Mouse (Mus musculus): ENCODE data around the gene Ubtd1. TPM values are rescaled to one million over a fixed set of nuclear protein-coding genes. Genes with fewer than 3 reads are reported as not detected.

The Ubtd1 gene
- polyA plus RNA-seq, 1 experiment from 2014 or later = 4.9 TPM

- H3K27me3 ChIP-seq (ENCODE audit: control insufficient read depth, insufficient read depth, low read depth, low read length) = no peaks in the 10 kb centered on the region
- no peak overlapping the region for H3K4me3 ChIP-seq (ENCODE audit: low read depth, low read length)
- H3K9me3 ChIP-seq (replicated peaks; ENCODE audit: control insufficient read depth, low read length) = no peaks in the 10 kb centered on the region
- peaks cover 2% of the 10 kb centered on the region; the same call in 1 of the 2 replicates for H3K4me1 ChIP-seq (ENCODE audit: control insufficient read depth, low read depth, low read length)
- no peak for ATAC-seq (ENCODE audit: low read depth)
- no peak overlapping the region for H3K4me2 ChIP-seq (ENCODE audit: low read depth, low read length)
- no peak overlapping the region for H3K27ac ChIP-seq (ENCODE audit: low read length)
- no peak overlapping the region for H3K9ac ChIP-seq (ENCODE audit: low read depth, low read length)
- 49% methylated on average over 7 of the region's 7 CpGs for WGBS (ENCODE audit: insufficient replicate concordance)
- H3K36me3 ChIP-seq (ENCODE audit: control insufficient read depth, insufficient read depth) = no peaks in the 10 kb centered on the region
These were observed 76.9 kb downstream of the Ubtd1 start for GRCm38 (mm10) chr19:42058426-42058825.

DNA sequence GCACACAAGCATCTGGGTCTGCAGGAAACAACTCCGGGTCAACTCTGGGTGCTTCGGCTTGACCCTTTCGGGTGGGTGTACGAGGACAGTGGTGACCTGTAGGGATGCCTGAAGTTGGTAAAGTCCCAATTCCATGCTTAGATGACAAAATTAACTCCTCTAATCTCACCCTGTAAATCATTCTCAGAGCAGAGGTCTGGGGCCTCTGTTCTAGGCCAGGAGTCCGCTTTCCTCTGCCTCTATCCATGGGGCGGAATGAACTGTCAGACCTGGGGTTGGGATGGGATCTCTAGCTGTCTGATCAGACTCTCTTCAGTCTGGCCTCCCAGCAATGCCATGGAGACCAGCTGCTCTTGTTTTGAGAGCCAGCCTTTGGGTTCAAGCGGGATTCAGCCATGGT is 79.9 kb downstream of the Ubtd1 start:
- Histone ChIP-seq H3K9me3 (replicated peaks; ENCODE audit: control insufficient read depth, low read length) (no peaks in the 10 kb centered on the region), H3K27me3 (ENCODE audit: control insufficient read depth, insufficient read depth, low read depth, low read length) (no peaks in the 10 kb centered on the region), H3K27ac (ENCODE audit: low read length) (peak overlapping the region; percentile 59), H3K4me2 (ENCODE audit: low read depth, low read length) (no peak overlapping the region), H3K9ac (ENCODE audit: low read depth, low read length) (no peak overlapping the region), H3K4me3 (ENCODE audit: low read depth, low read length) (no peak overlapping the region), H3K4me1 (ENCODE audit: control insufficient read depth, low read depth, low read length) (peaks cover 2% of the 10 kb centered on the region; the same call in 1 of the 2 replicates), H3K36me3 (ENCODE audit: control insufficient read depth, insufficient read depth) (no peaks in the 10 kb centered on the region)
- ATAC-seq (ENCODE audit: low read depth) = peak; percentile 86
- 64% methylated on average over 7 of the region's 7 CpGs for WGBS (ENCODE audit: insufficient replicate concordance)

DNA sequence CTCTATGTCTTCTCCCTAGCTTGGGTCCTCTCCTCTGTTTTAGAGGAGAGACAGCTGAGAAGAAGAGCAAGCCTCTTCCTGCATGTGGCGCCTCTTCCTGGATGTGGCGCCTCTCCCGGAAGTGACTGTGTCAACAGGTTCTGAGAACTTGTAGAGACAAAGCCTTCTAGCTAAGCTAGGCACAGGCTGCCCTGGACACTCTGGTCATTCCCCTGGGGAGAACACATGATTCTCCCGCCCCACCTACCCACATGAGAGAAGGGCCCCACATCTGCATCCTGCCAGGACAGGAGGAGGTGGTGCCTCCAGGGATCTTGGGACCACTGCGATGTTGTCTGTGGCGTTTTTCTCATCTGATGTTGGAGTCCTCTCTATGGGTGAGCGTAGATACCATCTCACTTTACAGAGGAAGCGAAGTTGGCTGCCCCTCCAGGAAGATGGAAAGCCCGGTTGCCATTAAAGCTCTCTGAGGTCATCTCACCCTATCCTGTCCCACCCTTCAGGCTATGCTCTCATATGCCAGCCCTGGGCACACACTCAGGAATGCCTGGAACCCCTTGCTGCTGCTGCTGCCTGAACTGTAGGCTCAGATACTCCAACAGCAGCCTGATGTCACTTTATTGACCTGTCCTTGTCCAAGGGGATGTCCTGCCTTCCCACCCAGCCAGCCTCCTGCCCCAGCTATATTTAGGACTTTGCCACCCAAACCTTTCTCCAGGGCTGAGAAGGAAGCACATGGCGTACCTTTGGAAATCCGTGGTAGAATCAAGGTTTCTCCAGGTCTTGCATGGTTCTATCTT is 87.1 kb downstream of the Ubtd1 start:
- Histone ChIP-seq H3K4me2 (ENCODE audit: low read depth, low read length) (no peak overlapping the region), H3K9me3 (replicated peaks; ENCODE audit: control insufficient read depth, low read length) (no peaks in the 10 kb centered on the region), H3K4me1 (ENCODE audit: control insufficient read depth, low read depth, low read length) (no peaks in the 10 kb centered on the region), H3K9ac (ENCODE audit: low read depth, low read length) (no peak overlapping the region), H3K36me3 (ENCODE audit: control insufficient read depth, insufficient read depth) (no peaks in the 10 kb centered on the region), H3K27me3 (ENCODE audit: control insufficient read depth, insufficient read depth, low read depth, low read length) (no peaks in the 10 kb centered on the region), H3K27ac (ENCODE audit: low read length) (no peak overlapping the region), H3K4me3 (ENCODE audit: low read depth, low read length) (no peak overlapping the region)
- ATAC-seq (ENCODE audit: low read depth) = no peak
- WGBS (ENCODE audit: insufficient replicate concordance) = 56% methylated on average over 11 of the region's 11 CpGs

DNA sequence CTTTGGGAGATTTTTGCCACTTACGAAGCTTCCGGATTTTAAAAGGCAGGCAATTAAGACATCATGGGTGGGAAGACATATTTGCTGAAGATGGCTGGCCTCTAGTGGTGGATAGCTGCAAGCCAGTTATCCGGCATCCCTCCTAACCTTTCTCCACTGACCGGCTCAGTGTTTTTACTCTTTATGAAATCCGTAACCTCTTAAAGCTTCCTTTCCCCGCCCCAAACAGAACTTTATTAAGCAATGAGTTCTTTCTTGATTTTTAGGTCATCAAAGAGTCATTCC is 87.6 kb downstream of the Ubtd1 start:
- Histone ChIP-seq H3K4me2 (ENCODE audit: low read depth, low read length) (no peak overlapping the region), H3K27me3 (ENCODE audit: control insufficient read depth, insufficient read depth, low read depth, low read length) (no peaks in the 10 kb centered on the region), H3K4me1 (ENCODE audit: control insufficient read depth, low read depth, low read length) (no peaks in the 10 kb centered on the region), H3K9ac (ENCODE audit: low read depth, low read length) (no peak overlapping the region), H3K27ac (ENCODE audit: low read length) (no peak overlapping the region), H3K9me3 (replicated peaks; ENCODE audit: control insufficient read depth, low read length) (no peaks in the 10 kb centered on the region), H3K36me3 (ENCODE audit: control insufficient read depth, insufficient read depth) (no peaks in the 10 kb centered on the region), H3K4me3 (ENCODE audit: low read depth, low read length) (no peak overlapping the region)
- ATAC-seq (ENCODE audit: low read depth) = no peak
- WGBS (ENCODE audit: insufficient replicate concordance) = 69% methylated on average over 6 of the region's 6 CpGs

GRCm38 (mm10) chr19:42071221-42071620 is 89.7 kb downstream of the Ubtd1 start:
- Histone ChIP-seq H3K27ac (ENCODE audit: low read length) (peak overlapping the region; percentile 8), H3K4me2 (ENCODE audit: low read depth, low read length) (no peak overlapping the region), H3K9me3 (replicated peaks; ENCODE audit: control insufficient read depth, low read length) (no peaks in the 10 kb centered on the region), H3K36me3 (ENCODE audit: control insufficient read depth, insufficient read depth) (no peaks in the 10 kb centered on the region), H3K9ac (ENCODE audit: low read depth, low read length) (no peak overlapping the region), H3K4me1 (ENCODE audit: control insufficient read depth, low read depth, low read length) (no peaks in the 10 kb centered on the region), H3K4me3 (ENCODE audit: low read depth, low read length) (no peak overlapping the region), H3K27me3 (ENCODE audit: control insufficient read depth, insufficient read depth, low read depth, low read length) (no peaks in the 10 kb centered on the region)
- no peak for ATAC-seq (ENCODE audit: low read depth)
- 64% methylated on average over 7 of the region's 7 CpGs for WGBS (ENCODE audit: insufficient replicate concordance)

GRCm38 (mm10) chr19:42071886-42072608 is 90.5 kb downstream of the Ubtd1 start:
- no peaks in the 10 kb centered on the region for H3K9me3 ChIP-seq (replicated peaks; ENCODE audit: control insufficient read depth, low read length)
- no peak overlapping the region for H3K4me3 ChIP-seq (ENCODE audit: low read depth, low read length)
- peak; percentile 87 for ATAC-seq (ENCODE audit: low read depth)
- no peaks in the 10 kb centered on the region for H3K4me1 ChIP-seq (ENCODE audit: control insufficient read depth, low read depth, low read length)
- peak overlapping the region; percentile 83 for H3K27ac ChIP-seq (ENCODE audit: low read length)
- H3K9ac ChIP-seq (ENCODE audit: low read depth, low read length) = peak overlapping the region; percentile 28; the same call in 1 of the 2 replicates
- H3K4me2 ChIP-seq (ENCODE audit: low read depth, low read length) = no peak overlapping the region
- 61% methylated on average over 15 of the region's 15 CpGs for WGBS (ENCODE audit: insufficient replicate concordance)
- H3K36me3 ChIP-seq (ENCODE audit: control insufficient read depth, insufficient read depth) = no peaks in the 10 kb centered on the region
- no peaks in the 10 kb centered on the region for H3K27me3 ChIP-seq (ENCODE audit: control insufficient read depth, insufficient read depth, low read depth, low read length)

DNA sequence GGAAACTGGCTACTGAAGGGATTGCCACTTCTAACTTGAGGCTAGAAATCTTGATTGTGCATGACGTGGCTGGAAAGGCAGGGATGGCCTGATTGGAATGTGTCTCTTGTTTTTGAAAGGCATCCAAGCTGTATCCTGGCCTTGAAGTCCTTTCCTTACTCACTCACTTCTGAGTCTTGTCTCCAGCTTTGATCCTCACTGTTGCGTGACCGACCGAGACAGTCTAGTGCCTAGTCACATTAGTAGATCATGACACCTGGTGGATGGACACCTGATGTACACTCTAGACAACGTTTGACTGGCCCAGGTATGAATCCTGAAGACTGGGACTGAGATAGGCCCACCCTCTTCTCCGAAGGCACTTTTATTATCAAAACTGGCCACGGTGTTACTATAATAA is 91.2 kb downstream of the Ubtd1 start:
- no peak for ATAC-seq (ENCODE audit: low read depth)
- H3K9ac ChIP-seq (ENCODE audit: low read depth, low read length) = no peak overlapping the region
- H3K4me2 ChIP-seq (ENCODE audit: low read depth, low read length) = no peak overlapping the region
- WGBS (ENCODE audit: insufficient replicate concordance) = 65% methylated on average over 7 of the region's 7 CpGs
- H3K27ac ChIP-seq (ENCODE audit: low read length) = peak overlapping the region; percentile 83
- H3K4me3 ChIP-seq (ENCODE audit: low read depth, low read length) = no peak overlapping the region
- no peaks in the 10 kb centered on the region for H3K27me3 ChIP-seq (ENCODE audit: control insufficient read depth, insufficient read depth, low read depth, low read length)
- H3K4me1 ChIP-seq (ENCODE audit: control insufficient read depth, low read depth, low read length) = no peaks in the 10 kb centered on the region
- H3K36me3 ChIP-seq (ENCODE audit: control insufficient read depth, insufficient read depth) = no peaks in the 10 kb centered on the region
- H3K9me3 ChIP-seq (replicated peaks; ENCODE audit: control insufficient read depth, low read length) = no peaks in the 10 kb centered on the region

GRCm38 (mm10) chr19:42075051-42075450 is 93.5 kb downstream of the Ubtd1 start:
- Histone ChIP-seq H3K27ac (ENCODE audit: low read length) (no peak overlapping the region), H3K36me3 (ENCODE audit: control insufficient read depth, insufficient read depth) (no peaks in the 10 kb centered on the region), H3K27me3 (ENCODE audit: control insufficient read depth, insufficient read depth, low read depth, low read length) (no peaks in the 10 kb centered on the region), H3K4me3 (ENCODE audit: low read depth, low read length) (no peak overlapping the region), H3K4me1 (ENCODE audit: control insufficient read depth, low read depth, low read length) (no peaks in the 10 kb centered on the region), H3K9me3 (replicated peaks; ENCODE audit: control insufficient read depth, low read length) (no peaks in the 10 kb centered on the region), H3K9ac (ENCODE audit: low read depth, low read length) (no peak overlapping the region), H3K4me2 (ENCODE audit: low read depth, low read length) (no peak overlapping the region)
- WGBS (ENCODE audit: insufficient replicate concordance) = 63% methylated on average over 2 of the region's 2 CpGs
- no peak for ATAC-seq (ENCODE audit: low read depth)

DNA sequence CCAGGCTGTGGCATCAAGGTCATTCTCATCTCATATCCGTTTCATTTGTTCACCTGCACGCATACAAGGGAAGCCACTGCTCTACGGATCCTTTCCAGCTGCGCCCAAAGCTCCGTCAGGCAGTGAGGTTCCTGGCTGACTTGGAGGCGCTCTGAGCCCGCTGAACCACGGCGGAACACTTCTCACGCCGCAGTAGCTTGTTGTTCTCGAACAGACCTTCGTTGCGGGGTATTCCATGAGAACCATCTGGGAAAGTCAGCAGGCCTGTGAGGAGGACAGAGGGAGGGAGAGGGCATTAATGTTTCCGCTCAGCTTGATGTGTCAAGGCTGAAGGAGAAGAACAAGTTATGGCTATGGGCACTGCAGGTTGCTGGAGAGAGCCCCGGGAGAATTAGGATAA is 94.4 kb downstream of the Ubtd1 start:
- H3K27ac ChIP-seq (ENCODE audit: low read length) = no peak overlapping the region
- no peaks in the 10 kb centered on the region for H3K9me3 ChIP-seq (replicated peaks; ENCODE audit: control insufficient read depth, low read length)
- no peaks in the 10 kb centered on the region for H3K36me3 ChIP-seq (ENCODE audit: control insufficient read depth, insufficient read depth)
- H3K4me3 ChIP-seq (ENCODE audit: low read depth, low read length) = no peak overlapping the region
- no peak for ATAC-seq (ENCODE audit: low read depth)
- no peak overlapping the region for H3K9ac ChIP-seq (ENCODE audit: low read depth, low read length)
- H3K4me1 ChIP-seq (ENCODE audit: control insufficient read depth, low read depth, low read length) = no peaks in the 10 kb centered on the region
- H3K27me3 ChIP-seq (ENCODE audit: control insufficient read depth, insufficient read depth, low read depth, low read length) = no peaks in the 10 kb centered on the region
- no peak overlapping the region for H3K4me2 ChIP-seq (ENCODE audit: low read depth, low read length)
- 81% methylated on average over 16 of the region's 16 CpGs for WGBS (ENCODE audit: insufficient replicate concordance)
